Mouse (Mus musculus) frontal cortex, postnatal 14 days (tissue): Measurements from ENCODE around the gene Mreg.

Experiments used
- DNase-seq, 2 experiments: peaks; one replicate each; pipeline ENCODE4 v3.0.0; 2022; ENCODE audit warnings: low spot score in 2 of 2

Mreg gene

DNA sequence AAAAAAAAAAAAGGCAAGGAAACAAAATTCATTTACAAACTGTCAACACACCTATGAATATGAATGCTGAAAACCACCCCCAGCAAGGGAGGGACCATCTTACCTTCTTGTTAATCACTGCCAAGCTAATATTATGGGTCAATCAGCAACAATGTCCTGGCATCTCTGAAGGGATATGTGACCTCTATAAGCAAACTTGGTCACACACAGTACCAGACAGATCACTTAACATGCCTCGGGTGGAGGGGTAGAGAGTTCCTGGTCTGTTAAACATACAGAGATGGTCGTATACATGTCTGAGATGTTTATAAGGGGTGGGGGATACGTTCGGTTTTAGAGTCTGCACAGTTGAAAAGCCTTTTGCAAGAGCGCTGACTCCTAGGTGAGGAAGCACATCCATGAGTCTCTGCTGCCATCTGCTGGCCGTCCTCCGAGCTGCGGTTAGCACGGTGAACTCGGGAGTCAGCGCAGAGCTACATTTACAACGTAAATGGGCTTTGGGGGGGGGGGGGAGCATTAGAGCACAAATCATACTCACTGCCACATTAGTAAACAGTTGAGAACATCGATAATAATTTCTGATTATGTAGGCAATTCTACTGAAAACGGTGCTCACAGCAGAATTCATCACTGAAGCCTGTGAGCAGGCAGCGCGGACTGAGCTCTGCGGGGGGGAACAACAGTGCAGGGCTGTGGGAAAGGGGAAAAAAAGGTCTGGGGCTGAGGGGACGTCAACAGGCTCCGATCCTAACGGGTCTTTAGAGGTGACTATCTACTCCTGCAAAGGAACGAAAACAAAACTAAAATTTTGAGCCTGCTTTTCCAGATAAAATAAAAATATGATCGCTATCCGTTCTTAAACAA lies 88.4 kb downstream of the Mreg start:
- DNase-seq = peak; percentile 72 to 89

DNA sequence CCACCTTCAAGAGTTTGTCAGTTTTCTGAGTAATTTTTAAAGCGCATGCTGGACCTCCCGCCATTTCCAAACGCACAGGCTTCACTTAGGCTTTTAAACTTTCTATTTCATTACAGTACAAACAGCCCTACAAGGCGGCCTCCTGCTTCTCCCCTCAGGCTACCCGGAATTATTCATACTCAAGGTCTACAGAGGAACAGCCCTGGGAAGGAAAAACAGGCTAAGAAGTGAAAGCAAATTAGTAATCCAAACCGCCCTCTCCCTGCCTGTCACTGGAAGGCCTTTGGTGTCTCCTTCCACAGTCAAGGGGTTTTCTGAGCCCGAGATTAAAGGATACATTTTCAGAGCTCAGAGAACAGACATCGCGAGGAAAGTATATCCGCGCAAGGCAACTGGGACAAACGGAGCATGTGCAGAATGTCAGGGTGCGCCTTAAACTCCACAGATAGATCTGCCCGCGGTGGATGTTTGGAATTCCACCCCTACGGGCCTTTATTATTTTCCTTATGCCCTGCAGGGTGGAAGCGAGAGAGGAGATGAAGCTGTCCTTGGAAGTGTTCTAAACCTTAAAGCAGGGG lies 90.4 kb downstream of the Mreg start:
- DNase-seq = no peak

DNA sequence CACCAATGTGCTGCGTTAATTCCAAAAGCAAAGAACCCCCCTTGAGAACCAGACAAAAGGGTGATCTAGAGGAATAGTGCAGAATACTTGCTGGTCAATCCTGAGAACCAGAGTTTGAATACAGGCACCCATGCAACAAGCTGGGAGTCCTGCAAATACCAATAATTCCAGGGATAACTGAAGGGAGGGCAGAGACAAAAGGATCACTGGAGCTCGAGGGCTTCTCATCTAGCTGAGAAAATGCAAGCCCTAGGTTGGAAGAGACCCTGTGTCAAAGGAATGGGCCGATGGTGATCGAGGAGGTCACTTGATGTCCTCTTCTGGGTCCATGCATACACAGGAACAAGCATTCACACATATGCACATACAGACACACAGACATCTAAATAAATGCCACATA lies 92.1 kb downstream of the Mreg start:
- DNase-seq = no peak

DNA sequence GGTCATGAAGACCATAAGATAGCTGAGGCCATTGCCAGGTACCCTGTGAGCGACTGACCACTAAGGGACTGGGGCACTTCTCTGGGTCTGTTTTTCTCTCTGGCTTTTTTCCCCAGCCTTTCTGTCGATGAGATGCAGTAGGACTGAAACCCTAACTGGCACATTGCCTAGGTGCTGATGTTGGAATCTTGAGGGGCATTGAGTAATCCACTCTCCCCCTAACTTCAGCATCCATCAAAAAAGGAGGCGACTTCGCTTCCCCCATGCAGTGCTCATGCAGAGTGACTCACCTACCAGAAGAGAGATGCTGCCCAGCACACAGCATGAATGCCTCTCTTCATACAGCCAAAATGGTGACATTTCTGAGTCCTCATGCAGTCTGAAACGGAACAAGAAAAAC lies 97.9 kb downstream of the Mreg start:
- no peak for DNase-seq
